Mouse (Mus musculus): ENCODE data around the gene Hist1h2ab.

- TF ChIP-seq CTCF (IDR thresholded peaks at IDR 0.05; ENCODE audit: extremely low read depth, insufficient read depth, insufficient read length, insufficient replicate concordance) (no peak), POLR2A (IDR thresholded peaks at IDR 0.05; ENCODE audit: low read depth, low read length) (peak; percentile 35; the same call in 1 of the 2 replicates)
Observed at GRCm38 (mm10) chr13:23760972-23761864, 10.3 kb downstream of the Hist1h2ab start, which contains the start of gene Hist1h4a.
